Mouse (Mus musculus) cerebellum, adult 9-10 months (tissue): Measurements from ENCODE around the gene Gba2.
A peak's percentile ranks its signal among the peaks of the same experiment; 100 is the strongest.

ENCODE experiments used
- DNase-seq: peaks from one replicate; pipeline ENCODE4 v3.0.0; 2022

Gba2 gene

GRCm38 (mm10) chr4:43580721-43581120 is 2.0 kb upstream of the Gba2 start:
- peak; percentile 0 for DNase-seq

GRCm38 (mm10) chr4:43579731-43580130 is 1.1 kb upstream of the Gba2 start:
- peak; percentile 17 for DNase-seq

GRCm38 (mm10) chr4:43579256-43579655 is 583 bp upstream of the Gba2 start:
- DNase-seq, result peak; percentile 39

- DNase-seq, result peak; percentile 29
Measured at GRCm38 (mm10) chr4:43577237-43577881, 1.3 kb downstream of the Gba2 start.

GRCm38 (mm10) chr4:43575356-43575755 is 3.3 kb downstream of the Gba2 start:
- peak; percentile 5 for DNase-seq

- DNase-seq, result peak; percentile 6
Measured at GRCm38 (mm10) chr4:43573561-43573960, 5.1 kb downstream of the Gba2 start.

- no peak for DNase-seq
Measured at GRCm38 (mm10) chr4:43571395-43572045, 7.2 kb downstream of the Gba2 start.

- DNase-seq, result no peak
Measured at GRCm38 (mm10) chr4:43567140-43567539, 11.5 kb downstream of the Gba2 start.

- peak; percentile 51 for DNase-seq
Measured at GRCm38 (mm10) chr4:43564231-43564630, 14.4 kb downstream of the Gba2 start.

- no peak for DNase-seq
Measured at GRCm38 (mm10) chr4:43563601-43563875, 15.1 kb downstream of the Gba2 start.

GRCm38 (mm10) chr4:43562769-43563600 is 15.7 kb downstream of the Gba2 start:
- peak; percentile 43 for DNase-seq

GRCm38 (mm10) chr4:43561997-43562768 is 16.5 kb downstream of the Gba2 start, which contains the start of the genes Creb3 and Tln1:
Creb3 (plus strand) TSS chr4:43562332.
Tln1 (minus strand) TSS chr4:43562691.
- DNase-seq, result peak; percentile 95

GRCm38 (mm10) chr4:43561436-43561996 is 17.2 kb downstream of the Gba2 start:
- peak; percentile 40 for DNase-seq

GRCm38 (mm10) chr4:43560976-43561375 is 17.7 kb downstream of the Gba2 start:
- no peak for DNase-seq

- DNase-seq, result no peak
Measured at GRCm38 (mm10) chr4:43560243-43560611, 18.4 kb downstream of the Gba2 start.

- no peak for DNase-seq
Measured at GRCm38 (mm10) chr4:43559519-43560242, 19.0 kb downstream of the Gba2 start.

GRCm38 (mm10) chr4:43558631-43559356 is 19.9 kb downstream of the Gba2 start:
- no peak for DNase-seq

GRCm38 (mm10) chr4:43558028-43558630 is 20.5 kb downstream of the Gba2 start:
- no peak for DNase-seq

- no peak for DNase-seq
Measured at GRCm38 (mm10) chr4:43555926-43556325, 22.7 kb downstream of the Gba2 start.

- DNase-seq, result no peak
Measured at GRCm38 (mm10) chr4:43553891-43554290, 24.8 kb downstream of the Gba2 start.

GRCm38 (mm10) chr4:43552437-43552836 is 26.2 kb downstream of the Gba2 start:
- DNase-seq, result no peak
